Mouse (Mus musculus) kidney, postnatal 36 days (tissue): ENCODE measurements at regions not wholly inside any gene's neighbourhood (a gene's known extent, or its start where the extent isn't known, plus 50 kb on each side); places are given as distances from the start of the nearest gene placed in this dataset.

Experiments used
- DNase-seq, 2 experiments: peaks; one replicate each; pipeline ENCODE4 v3.0.0; 2021 to 2022; ENCODE audit warnings: mixed read lengths in 2 of 2

GRCm38 (mm10) chr19:26051478-26052215 is 379.4 kb downstream of the Dmrt2 start:
- DNase-seq, result no peak

GRCm38 (mm10) chr19:26059668-26060067 is 387.5 kb downstream of the Dmrt2 start:
- DNase-seq, result no peak

- no peak for DNase-seq
Measured at GRCm38 (mm10) chr19:26068553-26068952, 396.3 kb downstream of the Dmrt2 start.

DNA sequence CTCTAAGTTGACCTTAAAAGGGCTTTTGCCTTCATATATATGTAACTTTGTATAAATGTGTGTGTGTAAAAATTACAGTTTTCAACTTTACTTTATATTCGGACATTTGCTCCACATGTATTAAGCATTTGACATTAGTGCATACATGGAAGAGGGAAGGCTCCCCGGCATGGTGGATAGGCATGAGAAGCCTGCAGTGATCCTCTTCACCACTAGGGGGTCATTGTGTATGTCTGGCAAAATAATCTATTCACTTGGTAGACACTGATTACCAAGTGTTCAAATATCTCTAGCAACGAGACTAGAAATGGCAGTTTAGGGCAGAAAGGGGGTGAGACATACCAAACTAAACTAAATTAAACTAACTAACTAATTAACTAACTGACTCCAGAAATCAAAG is 397.7 kb downstream of the Dmrt2 start:
- peak in 1 of 2 experiments; percentile 29 for DNase-seq

DNA sequence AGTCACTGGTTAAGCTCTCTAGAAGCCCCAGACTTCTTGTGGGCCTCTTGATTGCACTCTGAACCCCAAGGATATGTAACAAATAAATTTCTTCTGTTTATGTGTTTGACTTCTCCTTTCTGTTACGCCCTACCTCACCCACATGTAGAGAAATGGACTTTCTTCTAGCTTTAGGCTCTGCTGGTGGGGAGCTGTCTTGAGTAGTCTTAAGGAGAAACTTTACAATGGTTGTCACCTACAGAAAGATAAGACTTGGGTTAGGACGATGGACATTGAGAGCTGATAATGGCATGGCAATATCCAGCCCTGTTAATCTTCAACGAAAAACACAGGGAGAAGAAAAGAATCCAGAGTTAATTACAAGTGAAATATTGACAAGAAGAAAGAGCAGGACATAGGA is 416.1 kb downstream of the Dmrt2 start:
- DNase-seq, result no peak

DNA sequence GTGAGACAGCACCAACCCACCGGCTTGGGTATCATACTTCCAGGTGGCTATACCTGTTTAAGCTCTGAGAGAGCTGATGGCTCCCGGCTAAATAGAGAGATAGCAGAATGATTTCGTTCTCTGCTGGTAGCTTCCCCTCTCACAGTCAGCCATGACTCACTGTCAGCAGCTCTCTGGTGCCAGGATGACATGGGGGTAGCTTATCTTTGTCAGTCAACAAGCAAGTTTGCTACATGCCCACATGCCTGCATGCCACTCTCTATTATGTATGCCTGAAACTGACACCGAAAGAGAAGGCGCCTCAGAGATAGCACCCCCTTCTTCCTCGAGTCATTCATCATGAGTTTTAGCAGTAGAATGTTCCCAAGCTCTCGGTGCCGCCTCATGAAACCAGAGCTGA is 419.2 kb downstream of the Dmrt2 start:
- no peak for DNase-seq

DNA sequence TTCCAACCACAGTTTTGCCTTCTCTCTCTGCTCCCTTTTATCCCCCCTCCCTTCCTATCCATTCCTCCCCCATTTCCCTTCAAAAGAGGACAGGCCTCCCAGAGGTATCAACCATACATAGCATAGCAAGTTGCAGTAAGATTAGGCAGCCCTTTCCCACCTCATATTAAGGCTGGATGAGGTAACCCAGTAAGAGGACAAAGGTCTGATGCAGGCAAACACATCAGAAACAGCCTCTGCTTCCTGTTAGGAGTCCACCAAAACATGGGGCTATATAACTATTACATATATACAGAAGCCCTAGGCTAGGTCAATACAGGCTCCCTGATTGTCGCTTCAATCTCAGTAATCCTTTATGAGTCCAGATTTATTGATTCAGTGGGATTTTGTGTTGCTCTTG is 421.6 kb downstream of the Dmrt2 start:
- DNase-seq, result no peak

- no peak for DNase-seq
Measured at GRCm38 (mm10) chr19:26114326-26114725, 442.1 kb downstream of the Dmrt2 start.

GRCm38 (mm10) chr19:26128423-26128822 is 456.2 kb downstream of the Dmrt2 start:
- DNase-seq, result no peak

DNA sequence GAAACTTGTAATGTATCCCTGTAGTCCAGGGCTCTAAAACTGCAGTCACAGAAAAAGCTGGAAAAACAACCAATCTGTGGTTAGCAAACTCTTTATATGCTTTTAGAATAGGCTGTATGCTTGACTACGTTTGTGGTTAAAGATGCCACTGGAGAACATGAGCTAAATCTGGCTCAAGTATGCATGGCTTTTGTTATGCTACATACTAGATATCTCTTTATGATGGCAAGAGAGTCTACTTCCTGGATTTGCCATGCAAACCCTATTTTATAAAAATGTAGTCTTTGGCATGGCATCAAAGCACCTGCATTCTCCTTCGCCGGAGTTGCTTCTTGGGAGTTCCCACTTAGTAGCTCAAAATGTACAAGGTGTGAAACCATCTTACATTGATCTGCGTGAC is 462.2 kb downstream of the Dmrt2 start:
- no peak for DNase-seq

GRCm38 (mm10) chr19:26135398-26136104 is 463.3 kb downstream of the Dmrt2 start:
- DNase-seq, result no peak

DNA sequence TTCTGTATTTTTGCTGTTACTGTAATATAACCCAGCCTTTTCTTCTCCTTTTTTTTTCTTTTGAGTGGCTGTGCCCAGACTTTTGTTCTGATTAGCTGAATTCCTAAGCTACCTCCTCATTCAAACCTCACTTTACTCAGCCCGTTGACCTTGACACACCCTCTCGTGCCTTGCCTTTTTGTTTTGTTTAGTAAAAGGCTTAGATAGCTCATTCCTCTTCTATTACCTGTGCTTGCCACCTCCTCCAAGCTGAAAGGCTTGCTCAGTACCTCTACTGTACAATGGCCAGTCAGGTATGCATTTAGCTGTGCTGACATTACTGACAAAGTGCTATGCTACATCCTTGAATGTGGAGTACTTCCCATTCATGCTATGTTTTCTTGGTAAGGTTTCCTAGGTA is 464.2 kb upstream of the Smarca2 start:
- no peak for DNase-seq

DNA sequence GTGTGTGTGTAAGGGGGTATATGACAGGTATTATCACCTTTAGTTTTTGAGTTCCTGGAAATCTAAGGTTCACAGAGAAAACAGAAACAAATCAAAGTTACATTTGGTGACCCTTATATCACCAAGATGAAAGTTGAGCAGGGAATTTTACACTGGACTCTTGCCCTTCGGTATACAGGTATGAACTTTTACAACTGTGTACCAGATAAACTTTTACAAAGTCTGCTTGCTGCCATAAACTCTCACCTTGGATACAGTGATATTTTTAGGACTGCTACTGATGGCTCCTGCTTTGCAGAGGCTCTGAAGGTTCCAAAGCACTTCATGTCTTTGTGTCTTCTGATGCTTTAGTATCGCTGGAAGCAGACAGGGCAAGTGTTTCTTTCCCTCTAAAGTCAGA is 461.3 kb upstream of the Smarca2 start:
- no peak for DNase-seq

- DNase-seq, result no peak
Measured at GRCm38 (mm10) chr19:26151216-26151615, 453.6 kb upstream of the Smarca2 start.

DNA sequence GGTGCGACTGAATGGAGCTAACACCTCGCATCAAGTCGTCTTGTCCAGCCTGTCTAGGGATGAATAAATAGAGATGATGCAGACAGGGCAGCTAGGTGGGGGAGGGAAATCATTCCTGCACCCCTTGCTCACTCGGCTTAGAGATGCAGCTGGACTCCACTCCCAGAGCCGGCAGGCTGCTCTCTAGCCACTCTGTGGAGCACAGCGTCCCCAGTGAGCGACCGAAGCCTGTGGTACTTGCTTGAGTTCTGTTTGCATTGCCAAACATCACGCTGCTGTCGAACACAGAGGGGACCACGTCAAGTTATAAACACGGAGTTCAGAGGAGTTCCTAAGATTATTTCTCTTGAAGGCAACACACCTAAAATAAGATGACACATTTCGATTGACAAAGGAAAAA is 439.9 kb upstream of the Smarca2 start:
- no peak for DNase-seq

DNA sequence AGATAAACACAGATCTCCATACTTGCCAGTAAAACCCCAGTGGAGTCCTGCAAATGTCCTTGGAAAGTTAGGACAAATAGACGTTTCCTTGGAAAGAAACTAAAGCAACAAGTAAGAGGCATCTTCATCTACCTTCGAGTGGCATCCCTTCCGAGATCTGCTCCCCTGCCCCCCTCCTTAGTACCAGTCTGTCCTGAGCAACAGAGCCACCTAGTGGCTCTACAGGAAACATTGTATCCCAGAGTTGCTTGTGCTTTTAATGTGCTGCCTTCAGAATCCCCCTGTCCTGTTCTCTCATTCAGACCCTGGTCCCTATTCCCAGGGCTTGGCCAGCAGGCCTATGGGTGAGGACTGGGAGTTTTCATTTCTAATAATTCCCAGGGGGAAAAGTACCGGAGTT is 423.1 kb upstream of the Smarca2 start:
- peak; percentile 3 to 26 for DNase-seq

DNA sequence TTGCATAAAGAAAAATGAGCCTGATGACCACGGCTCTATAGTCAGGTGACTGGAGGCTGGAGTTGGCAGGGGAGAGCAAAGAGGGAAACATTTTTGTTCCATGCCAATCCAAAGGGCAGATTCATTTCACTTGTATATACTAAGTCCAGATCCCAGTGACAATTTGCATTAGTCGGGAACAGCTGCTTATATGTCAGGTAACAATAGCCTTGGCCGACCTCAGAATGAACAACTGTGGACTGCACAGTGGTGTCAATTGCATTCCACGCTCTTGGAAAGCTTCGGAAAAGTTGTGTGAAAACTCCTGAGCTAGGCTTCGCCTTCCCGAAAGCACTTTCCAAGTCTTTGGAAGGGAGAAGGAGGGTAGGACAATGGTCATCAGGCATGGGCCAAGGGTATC is 419.8 kb upstream of the Smarca2 start:
- no peak for DNase-seq

DNA sequence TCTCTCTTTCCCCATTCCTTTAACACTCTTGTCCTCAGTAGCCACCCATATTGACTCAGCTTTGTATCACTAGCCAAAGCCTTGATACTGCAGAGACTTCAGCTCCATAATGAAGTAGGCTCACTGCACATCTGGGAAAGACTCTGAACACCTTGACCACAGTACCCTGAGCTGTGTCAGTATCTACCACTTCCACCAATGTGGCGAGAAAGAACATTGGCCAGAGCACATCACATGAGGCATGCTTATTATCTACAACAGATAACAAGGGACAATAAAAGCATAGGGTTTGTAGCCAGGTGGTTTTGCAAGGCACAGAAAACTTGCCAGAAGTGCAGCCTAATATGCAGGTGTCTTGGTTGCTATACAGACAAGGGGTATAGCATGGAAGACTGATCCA is 414.0 kb upstream of the Smarca2 start:
- DNase-seq, result no peak

GRCm38 (mm10) chr19:26193664-26194063 is 411.2 kb upstream of the Smarca2 start:
- DNase-seq, result no peak

GRCm38 (mm10) chr19:26208760-26209159 is 396.1 kb upstream of the Smarca2 start:
- DNase-seq, result no peak

DNA sequence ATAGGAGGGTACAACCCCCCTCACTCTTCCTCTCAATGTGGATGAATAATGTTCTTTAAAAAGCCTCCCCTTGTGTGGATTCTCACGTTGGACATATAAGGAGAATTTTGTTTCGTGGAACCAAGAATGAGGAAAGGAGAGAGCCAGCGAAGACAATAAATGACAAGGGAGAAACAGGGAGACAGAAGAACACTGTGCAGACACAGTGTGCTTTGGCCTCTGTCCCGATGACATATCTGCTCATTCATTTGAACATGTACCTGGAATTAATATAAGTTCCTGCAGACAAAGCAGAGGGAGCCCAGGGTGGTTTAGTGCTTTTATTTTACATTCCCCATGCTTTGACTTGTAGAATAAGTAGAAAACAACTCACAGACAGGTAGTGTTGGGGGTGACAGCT is 370.3 kb upstream of the Smarca2 start:
- DNase-seq, result no peak

- no peak for DNase-seq
Measured at GRCm38 (mm10) chr19:26244067-26244466, 360.8 kb upstream of the Smarca2 start.

DNA sequence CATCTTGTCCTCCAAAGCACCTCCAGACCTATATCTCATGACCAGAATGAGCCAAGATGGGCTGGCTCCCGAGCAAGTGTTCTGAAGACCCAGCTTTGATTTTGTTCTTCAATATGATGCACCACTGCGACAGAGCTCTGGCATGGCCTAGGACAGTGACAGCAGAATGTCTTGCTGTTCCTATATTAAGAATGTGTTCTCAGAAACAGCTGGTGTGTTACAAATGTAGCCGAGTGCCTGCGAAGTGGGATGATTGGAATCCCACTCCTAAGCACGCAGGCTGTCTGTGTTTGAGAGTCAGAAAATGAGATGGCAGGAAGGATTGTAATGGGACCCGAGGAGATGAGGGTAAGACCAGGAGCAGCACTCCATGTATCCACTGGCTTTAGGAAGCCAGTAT is 355.1 kb upstream of the Smarca2 start:
- DNase-seq, result no peak

GRCm38 (mm10) chr19:26258677-26259076 is 346.2 kb upstream of the Smarca2 start:
- DNase-seq, result no peak

DNA sequence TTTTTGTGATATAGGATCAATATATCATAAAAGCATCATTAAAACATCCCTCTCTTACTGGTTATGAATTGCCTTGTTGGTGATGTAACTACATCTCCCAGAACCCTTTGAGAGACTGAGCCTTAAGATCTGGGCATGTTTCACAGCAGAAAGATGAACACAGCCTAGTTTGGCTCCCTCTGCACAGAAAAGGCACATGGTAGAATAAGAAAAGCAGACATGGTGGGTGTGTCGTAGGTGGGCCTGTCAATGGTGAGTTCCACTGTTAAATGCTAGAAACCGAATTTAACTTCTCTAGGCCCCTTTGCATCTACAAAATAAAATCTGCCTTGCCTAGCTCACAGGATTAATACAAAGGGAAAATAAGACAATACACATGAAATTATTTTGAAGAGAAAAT is 343.3 kb upstream of the Smarca2 start:
- no peak for DNase-seq
